Mouse (Mus musculus) brain, embryonic 18.5 days (tissue): ENCODE data around the gene Gtf2a2.

Experiments used
- DNase-seq: peaks from one replicate; pipeline ENCODE4 v3.0.0-alpha.2; 2012; ENCODE audit warnings: low read depth, low spot score

Gtf2a2 gene

DNA sequence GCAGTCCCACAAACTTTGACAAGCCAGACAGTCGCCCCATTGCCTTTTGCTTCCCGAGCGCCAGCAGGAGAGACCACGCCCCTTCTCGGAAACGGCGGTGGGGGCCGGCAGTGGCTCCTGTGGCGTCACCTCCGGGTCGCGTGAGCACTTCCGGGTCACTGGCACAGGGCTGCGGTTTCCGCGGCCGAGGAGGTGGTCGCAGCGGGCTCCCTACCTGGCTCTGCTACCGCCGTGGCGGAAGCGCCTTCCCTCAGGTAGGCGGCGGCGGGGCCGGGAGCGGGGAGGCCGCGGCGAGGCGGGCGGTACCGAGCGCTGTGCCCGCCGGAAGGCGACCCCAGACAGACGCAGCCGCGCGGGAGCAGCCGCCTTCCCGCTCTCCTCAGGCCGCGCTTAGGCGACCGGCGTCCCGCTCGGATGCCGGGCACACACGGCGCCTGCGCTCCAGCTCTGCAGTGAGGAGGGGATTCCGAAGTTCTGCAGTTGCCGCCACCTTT, at the start of gene Gtf2a2:
TSS of gene Gtf2a2 (plus strand) at position 143 of the 494 bp plus-strand sequence.
- DNase-seq, result peak; percentile 80

DNA sequence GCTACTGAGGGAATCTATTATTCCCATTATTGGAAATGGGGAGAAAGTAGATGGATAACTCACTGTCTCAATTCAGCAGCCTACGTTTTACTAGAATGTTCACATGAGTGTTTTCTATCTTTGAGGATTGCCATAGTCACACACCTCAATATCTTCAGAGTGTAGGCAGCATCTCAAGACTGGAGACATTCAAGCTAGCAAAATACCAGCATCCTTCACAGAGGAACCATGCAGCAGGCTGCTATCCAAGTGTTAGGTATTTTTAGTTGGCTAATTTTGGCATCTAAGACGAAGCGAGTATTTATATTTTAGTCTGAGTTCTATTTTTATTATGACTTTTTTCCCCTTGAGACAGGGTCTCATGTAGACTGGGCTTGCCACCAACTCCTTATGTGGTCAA, 48.0 kb upstream of the Gtf2a2 start:
- DNase-seq, result no peak

DNA sequence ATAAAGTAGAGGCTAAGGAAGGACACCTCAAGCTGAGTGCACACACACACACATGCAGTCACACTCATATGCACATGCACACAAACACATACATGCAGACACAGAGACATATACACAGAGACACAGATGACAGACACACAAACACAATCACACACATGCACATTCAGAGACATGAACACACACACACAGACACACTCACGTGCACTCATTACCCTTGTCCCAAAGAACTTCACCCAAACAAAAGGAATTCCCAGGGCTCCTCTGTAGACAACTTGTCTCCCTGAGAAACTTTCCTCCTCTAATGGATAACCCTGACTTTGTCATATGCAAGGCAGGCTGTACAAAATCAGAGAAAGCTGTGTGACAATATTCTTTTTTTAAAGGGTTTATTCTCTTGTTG, 26.8 kb upstream of the Gtf2a2 start:
- DNase-seq, result no peak

DNA sequence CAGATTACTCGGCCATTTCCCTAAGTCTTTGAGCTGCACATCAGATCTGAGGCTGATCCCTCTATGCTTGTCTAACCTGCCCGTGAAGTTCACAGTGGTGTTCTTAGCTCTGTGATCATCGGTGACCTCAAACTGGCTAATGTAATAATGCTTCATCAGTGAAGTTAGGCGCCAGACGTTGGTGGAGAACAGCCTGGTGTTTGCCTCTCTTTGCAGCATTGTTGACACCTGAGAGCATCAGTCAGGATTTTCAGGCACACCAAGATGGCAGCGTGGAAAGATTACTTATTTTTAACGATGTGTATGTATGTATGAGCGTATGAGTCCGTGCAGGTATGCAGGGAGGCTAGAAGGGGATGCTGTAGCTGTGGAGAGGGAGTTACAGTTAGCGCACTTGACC, 26.3 kb upstream of the Gtf2a2 start:
- no peak for DNase-seq

DNA sequence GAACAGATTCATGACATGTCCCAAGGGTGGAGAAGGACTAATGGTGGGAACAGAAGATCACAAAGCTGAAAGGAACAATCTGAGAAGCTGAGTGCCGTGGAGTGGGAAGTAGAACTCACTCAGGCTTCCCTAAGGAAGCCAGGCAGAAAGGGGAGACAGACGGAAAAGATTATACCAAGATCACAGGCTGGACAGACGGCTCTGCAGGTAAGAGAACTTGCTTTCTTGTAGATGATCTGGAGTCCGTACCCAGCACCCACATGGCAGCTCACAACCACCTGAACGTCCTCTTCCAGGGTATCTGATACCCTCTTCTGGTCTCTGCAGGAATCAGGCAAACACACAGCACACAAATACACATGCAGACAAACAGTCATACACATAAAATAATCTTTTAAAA, 25.8 kb upstream of the Gtf2a2 start:
- DNase-seq, result no peak

- peak; percentile 40 for DNase-seq
Observed at GRCm38 (mm10) chr9:69987579-69987978, 24.8 kb upstream of the Gtf2a2 start.

DNA sequence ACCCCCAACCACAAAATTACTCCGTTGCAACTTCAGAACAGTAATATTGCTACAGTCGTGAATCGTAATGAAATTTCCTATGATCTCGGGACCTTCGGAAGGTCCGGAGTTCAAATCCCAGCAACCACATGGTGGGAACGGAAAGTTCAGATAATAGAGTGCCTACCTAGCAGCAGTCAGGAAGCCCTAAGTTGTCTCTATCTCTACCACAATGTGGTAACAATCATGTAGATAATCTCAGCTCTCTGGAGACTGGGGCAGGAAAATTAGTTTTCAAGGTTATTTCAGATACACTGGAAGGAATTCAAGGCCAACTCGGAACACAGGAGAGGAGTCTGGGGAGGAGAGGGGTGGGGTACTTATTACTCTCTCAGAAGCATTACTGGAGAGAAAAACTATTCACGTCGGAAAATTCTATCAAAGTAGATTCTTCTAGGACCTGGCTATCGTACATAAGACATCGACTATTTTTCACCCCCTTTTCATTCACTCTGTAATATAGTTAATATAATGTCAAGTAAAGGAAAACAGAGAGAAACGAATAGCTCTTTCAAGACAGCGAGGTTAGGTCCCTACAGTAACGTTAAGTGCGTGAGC, 23.5 kb upstream of the Gtf2a2 start:
- DNase-seq, result no peak

DNA sequence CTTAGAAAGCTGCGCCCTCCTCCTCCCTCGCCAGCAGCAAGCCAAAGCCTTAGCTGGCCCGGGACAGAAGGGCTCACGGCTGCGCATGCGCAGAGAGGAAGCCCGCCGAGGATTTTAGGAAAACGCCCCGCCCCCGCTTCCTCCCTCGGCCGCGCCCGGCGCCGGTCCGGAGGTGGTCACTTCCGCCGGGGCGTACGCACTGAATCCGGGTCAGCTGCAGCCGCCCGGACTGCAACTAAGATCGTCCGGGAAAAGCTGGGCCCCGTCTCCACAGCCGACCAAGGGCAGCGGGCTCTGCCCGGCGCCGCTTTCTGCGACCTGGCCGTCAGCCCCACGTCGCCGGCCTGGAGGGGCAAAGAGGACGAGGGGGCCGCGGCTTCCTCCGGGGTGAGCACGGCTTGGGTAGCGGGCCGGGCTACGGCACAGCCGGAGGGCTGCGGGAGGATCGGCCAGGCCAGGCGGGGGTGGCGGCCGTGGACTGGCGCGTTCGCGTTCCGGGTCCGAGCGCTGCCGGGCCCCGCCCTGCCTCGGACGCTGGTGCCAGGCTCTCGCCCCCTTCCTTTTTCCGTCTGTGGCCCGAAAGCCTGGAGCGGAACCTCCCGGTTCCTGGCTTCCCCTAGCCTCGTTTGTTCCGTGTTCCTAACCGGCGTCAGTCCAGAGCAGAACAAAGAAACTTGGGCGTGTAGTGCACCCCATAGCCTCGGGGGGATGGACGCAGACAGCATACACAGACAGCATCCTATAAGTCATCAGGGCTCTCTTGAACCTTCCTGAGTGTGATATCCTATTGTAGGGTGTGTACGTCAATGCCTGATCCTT, 22.8 kb upstream of the Gtf2a2 start, which contains the start of gene Bnip2:
TSS of gene Bnip2 (plus strand) at position 164 of the 819 bp plus-strand sequence.
- peak; percentile 80 for DNase-seq

- DNase-seq, result no peak
Observed at GRCm38 (mm10) chr9:69990346-69990745, 22.0 kb upstream of the Gtf2a2 start.

GRCm38 (mm10) chr9:69992841-69993277, 19.5 kb upstream of the Gtf2a2 start:
- no peak for DNase-seq

DNA sequence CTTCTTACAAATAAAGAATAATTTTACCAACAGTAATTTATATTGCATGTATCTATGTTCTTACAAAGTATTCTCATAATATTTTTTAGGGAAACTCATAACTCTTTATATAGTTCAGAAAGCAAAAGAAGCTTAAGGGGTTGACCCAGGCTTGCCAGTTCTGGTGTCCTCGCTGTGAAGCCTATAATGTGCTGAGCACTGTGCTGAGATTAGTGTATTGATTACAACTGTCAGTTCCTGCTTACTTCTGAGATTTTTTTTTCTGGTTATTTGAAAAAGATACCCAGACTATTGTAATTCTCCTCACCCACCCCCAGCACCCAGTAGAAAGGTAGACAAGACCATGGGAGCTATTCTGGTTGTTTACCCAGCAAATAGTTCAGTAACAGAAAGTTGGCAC, 18.9 kb upstream of the Gtf2a2 start:
- DNase-seq, result no peak

GRCm38 (mm10) chr9:69994547-69994946, 17.8 kb upstream of the Gtf2a2 start:
- no peak for DNase-seq

- DNase-seq, result no peak
Observed at GRCm38 (mm10) chr9:69999318-69999717, 13.0 kb upstream of the Gtf2a2 start.

- DNase-seq, result no peak
Observed at GRCm38 (mm10) chr9:70003516-70003915, 8.8 kb upstream of the Gtf2a2 start.

DNA sequence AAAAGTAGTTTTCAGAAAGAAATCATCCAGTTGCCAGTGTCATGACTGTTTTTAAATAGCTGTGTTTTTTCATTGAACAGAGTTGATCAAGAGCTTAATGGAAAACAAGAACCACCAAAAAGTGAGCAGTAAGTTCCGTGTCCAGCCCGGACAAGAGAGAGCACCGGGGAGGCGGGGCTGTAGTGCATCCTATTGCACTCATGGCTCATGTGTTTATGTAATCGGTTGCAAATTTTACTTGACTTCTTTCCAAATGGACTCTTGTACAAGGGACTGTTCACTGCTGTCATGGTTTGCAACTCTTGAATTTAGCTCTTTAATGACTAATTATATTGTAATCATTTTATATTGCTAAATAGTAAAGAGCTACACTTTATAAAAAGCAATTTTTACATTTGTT, 5.4 kb upstream of the Gtf2a2 start:
- DNase-seq, result no peak

- DNase-seq, result no peak
Observed at GRCm38 (mm10) chr9:70007506-70008248, 4.7 kb upstream of the Gtf2a2 start.

DNA sequence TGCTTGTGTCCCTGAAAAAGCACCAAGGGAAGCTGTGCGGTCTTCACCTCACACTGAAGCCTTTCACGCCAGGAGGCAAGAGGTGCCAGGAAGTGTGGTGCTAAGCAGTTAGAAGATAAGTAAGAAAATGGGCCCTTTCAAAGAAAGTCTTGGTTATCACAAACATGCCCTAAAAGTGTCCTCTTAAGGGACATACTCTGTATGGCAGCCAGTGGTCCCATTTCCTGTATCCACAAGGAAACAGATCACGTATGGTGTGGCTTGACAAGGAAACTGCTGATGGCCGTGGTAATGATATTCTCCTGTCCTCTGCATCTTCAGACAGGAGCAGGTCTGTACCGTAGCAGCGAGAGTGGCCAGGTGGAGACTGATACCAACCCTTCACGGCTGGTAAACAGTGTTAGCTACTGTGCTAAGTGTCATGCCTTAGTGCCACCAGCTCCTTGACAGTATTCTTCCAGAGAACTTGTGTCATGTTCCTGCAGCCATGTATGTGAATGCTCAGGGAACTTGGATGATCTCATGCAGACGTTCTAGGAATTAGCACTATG, 2.5 kb upstream of the Gtf2a2 start:
- DNase-seq, result no peak

- DNase-seq, result no peak
Observed at GRCm38 (mm10) chr9:70010781-70011473, 1.4 kb upstream of the Gtf2a2 start.

- no peak for DNase-seq
Observed at GRCm38 (mm10) chr9:70011537-70012407, 578 bp upstream of the Gtf2a2 start.

- no peak for DNase-seq
Observed at GRCm38 (mm10) chr9:70015632-70016031, 3.3 kb downstream of the Gtf2a2 start.
